Mouse (Mus musculus): ENCODE results near the gene Clcnka.

GRCm38 (mm10) chr4:141336196-141336595 lies 62.3 kb downstream of the Clcnka start:
- TF ChIP-seq CTCF (IDR thresholded peaks at IDR 0.05; ENCODE audit: extremely low read depth, insufficient read depth, insufficient read length, insufficient replicate concordance) (no peak), POLR2A (IDR thresholded peaks at IDR 0.05; ENCODE audit: low read depth, low read length) (no peak)
